Mouse (Mus musculus): ENCODE results near the gene Tm4sf1. TPM values are rescaled to one million over a fixed set of nuclear protein-coding genes. Genes with fewer than 3 reads are reported as not detected.

Tm4sf1 gene
- polyA plus RNA-seq, 1 experiment: 3.9 TPM

DNA sequence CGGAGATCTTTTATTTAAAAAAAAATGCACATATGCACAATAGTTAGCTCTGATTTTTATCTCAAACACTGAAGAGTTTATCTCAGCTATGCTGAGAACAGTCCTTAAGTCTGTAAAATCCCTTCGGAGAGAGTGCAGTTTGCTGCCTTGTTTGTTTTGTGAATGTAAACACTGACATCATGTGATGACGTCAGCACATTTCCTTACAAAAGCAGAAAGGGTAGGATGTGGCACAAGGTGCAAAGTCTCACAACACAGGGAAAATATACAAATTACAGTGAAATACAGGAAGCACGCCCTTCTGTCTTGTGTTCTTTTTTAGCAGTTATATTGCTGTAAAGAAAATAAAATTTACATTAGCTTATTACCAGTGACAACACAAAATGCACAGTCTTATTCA is 14.3 kb downstream of the Tm4sf1 start:
- H3K27ac ChIP-seq (ENCODE audit: control insufficient read depth, insufficient read depth, low read depth, low read length): no peak overlapping the region
- TF ChIP-seq POLR2A (IDR thresholded peaks at IDR 0.05; ENCODE audit: control insufficient read depth, low read depth, low read length) (no peak), CTCF (IDR thresholded peaks at IDR 0.05; ENCODE audit: control insufficient read depth, insufficient read depth, insufficient replicate concordance, low read depth, low read length) (no peak)

DNA sequence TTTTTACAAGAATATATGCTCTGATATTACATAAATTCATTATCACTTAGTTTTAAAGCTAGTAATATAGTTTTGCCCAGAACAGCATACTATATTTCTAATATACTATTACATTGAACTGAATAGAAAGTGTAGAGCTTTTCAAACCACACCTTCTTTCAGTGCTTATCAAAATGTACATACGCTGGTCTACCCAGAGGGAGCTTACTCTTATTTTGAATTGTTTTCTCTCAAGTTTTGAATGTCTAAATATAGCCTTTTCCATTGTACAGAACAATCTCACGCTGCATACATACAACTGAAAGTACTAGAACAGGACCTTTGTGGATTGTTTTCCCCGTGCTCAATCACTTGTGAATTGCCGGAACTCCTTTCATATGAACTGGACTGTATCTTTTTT is 23.6 kb downstream of the Tm4sf1 start:
- Histone ChIP-seq H3K36me3 (ENCODE audit: control insufficient read depth, insufficient read depth, low read length) (no peaks in the 10 kb centered on the region), H3K27ac (ENCODE audit: control insufficient read depth, insufficient read depth, low read depth, low read length) (no peak overlapping the region), H3K4me1 (ENCODE audit: control insufficient read depth, insufficient read depth, low read length) (no peaks in the 10 kb centered on the region), H3K4me3 (ENCODE audit: control insufficient read depth, low read depth, low read length) (no peak overlapping the region), H3K27me3 (ENCODE audit: control insufficient read depth, insufficient read depth, low read length) (no peaks in the 10 kb centered on the region)
- TF ChIP-seq CTCF (IDR thresholded peaks at IDR 0.05; ENCODE audit: control insufficient read depth, insufficient read depth, insufficient replicate concordance, low read depth, low read length) (no peak), POLR2A (IDR thresholded peaks at IDR 0.05; ENCODE audit: control insufficient read depth, low read depth, low read length) (no peak)

More for the DNA sequence above, 14.3 kb downstream of the Tm4sf1 start:
- H3K4me1 ChIP-seq (ENCODE audit: control insufficient read depth, insufficient read depth, low read length): no peaks in the 10 kb centered on the region
- H3K27me3 ChIP-seq (ENCODE audit: control insufficient read depth, insufficient read depth, low read length): no peaks in the 10 kb centered on the region
- H3K36me3 ChIP-seq (ENCODE audit: control insufficient read depth, insufficient read depth, low read length): no peaks in the 10 kb centered on the region
- H3K4me3 ChIP-seq (ENCODE audit: control insufficient read depth, low read depth, low read length): no peak overlapping the region

DNA sequence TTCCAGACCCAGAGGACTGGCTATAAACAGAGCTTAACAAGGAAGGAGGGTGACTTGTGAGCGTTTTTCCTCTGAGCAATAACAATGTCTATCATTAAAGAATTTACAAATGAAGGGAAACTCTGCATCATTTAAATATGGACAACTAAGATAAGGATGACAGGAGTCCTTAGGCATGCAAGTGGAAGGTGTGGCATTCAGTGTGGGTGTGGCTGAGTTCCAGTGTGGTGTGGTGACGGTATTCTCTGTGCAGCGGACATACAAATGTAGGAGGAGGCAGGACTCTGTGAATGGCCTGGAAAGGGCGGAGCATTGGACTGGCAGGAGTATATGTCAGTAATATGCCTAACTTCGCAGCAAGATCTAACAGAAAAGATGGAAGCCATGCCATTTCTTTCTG is 24.3 kb downstream of the Tm4sf1 start:
- Histone ChIP-seq H3K36me3 (ENCODE audit: control insufficient read depth, insufficient read depth, low read length) (no peaks in the 10 kb centered on the region), H3K27me3 (ENCODE audit: control insufficient read depth, insufficient read depth, low read length) (no peaks in the 10 kb centered on the region), H3K4me1 (ENCODE audit: control insufficient read depth, insufficient read depth, low read length) (no peaks in the 10 kb centered on the region), H3K4me3 (ENCODE audit: control insufficient read depth, low read depth, low read length) (no peak overlapping the region), H3K27ac (ENCODE audit: control insufficient read depth, insufficient read depth, low read depth, low read length) (no peak overlapping the region)
- no peak for TF ChIP-seq POLR2A (IDR thresholded peaks at IDR 0.05; ENCODE audit: control insufficient read depth, low read depth, low read length)
- TF ChIP-seq CTCF (IDR thresholded peaks at IDR 0.05; ENCODE audit: control insufficient read depth, insufficient read depth, insufficient replicate concordance, low read depth, low read length): no peak

- Histone ChIP-seq H3K36me3 (ENCODE audit: control insufficient read depth, insufficient read depth, low read length) (no peaks in the 10 kb centered on the region), H3K4me3 (ENCODE audit: control insufficient read depth, low read depth, low read length) (no peak overlapping the region), H3K4me1 (ENCODE audit: control insufficient read depth, insufficient read depth, low read length) (no peaks in the 10 kb centered on the region), H3K27ac (ENCODE audit: control insufficient read depth, insufficient read depth, low read depth, low read length) (no peak overlapping the region), H3K27me3 (ENCODE audit: control insufficient read depth, insufficient read depth, low read length) (no peaks in the 10 kb centered on the region)
- TF ChIP-seq CTCF (IDR thresholded peaks at IDR 0.05; ENCODE audit: control insufficient read depth, insufficient read depth, insufficient replicate concordance, low read depth, low read length) (no peak), POLR2A (IDR thresholded peaks at IDR 0.05; ENCODE audit: control insufficient read depth, low read depth, low read length) (no peak)
Observed at GRCm38 (mm10) chr3:57276821-57277220, 25.0 kb downstream of the Tm4sf1 start.

DNA sequence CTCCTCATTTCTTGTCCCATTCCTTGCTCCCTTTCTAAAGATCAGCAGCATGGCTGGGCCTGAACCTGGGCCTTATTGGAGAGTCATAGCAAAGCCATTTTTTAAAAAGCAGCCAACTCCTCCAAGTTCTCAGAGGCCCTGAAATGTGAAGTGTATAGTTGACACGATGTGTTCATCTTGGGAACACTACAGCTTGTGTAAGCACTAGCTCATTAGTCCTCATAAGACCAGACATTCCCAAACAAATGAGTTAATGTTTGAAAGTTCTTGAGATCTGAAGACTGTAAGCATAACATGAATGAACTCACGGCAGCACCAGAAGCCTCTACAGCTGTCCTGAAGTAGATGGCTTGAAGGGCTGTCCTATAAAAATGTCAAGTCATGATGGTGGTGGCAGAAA is 32.8 kb downstream of the Tm4sf1 start:
- Histone ChIP-seq H3K4me1 (ENCODE audit: control insufficient read depth, insufficient read depth, low read length) (no peaks in the 10 kb centered on the region), H3K27me3 (ENCODE audit: control insufficient read depth, insufficient read depth, low read length) (no peaks in the 10 kb centered on the region), H3K4me3 (ENCODE audit: control insufficient read depth, low read depth, low read length) (no peak overlapping the region), H3K27ac (ENCODE audit: control insufficient read depth, insufficient read depth, low read depth, low read length) (no peak overlapping the region), H3K36me3 (ENCODE audit: control insufficient read depth, insufficient read depth, low read length) (no peaks in the 10 kb centered on the region)
- TF ChIP-seq POLR2A (IDR thresholded peaks at IDR 0.05; ENCODE audit: control insufficient read depth, low read depth, low read length): no peak
- no peak for TF ChIP-seq CTCF (IDR thresholded peaks at IDR 0.05; ENCODE audit: control insufficient read depth, insufficient read depth, insufficient replicate concordance, low read depth, low read length)

- no peak overlapping the region for H3K27ac ChIP-seq (ENCODE audit: control insufficient read depth, insufficient read depth, low read depth, low read length)
- no peaks in the 10 kb centered on the region for H3K27me3 ChIP-seq (ENCODE audit: control insufficient read depth, insufficient read depth, low read length)
- no peaks in the 10 kb centered on the region for H3K4me1 ChIP-seq (ENCODE audit: control insufficient read depth, insufficient read depth, low read length)
- no peak overlapping the region for H3K4me3 ChIP-seq (ENCODE audit: control insufficient read depth, low read depth, low read length)
- TF ChIP-seq POLR2A (IDR thresholded peaks at IDR 0.05; ENCODE audit: control insufficient read depth, low read depth, low read length): no peak
- TF ChIP-seq CTCF (IDR thresholded peaks at IDR 0.05; ENCODE audit: control insufficient read depth, insufficient read depth, insufficient replicate concordance, low read depth, low read length): peak; percentile 67; the same call in 1 of the 2 replicates
- H3K36me3 ChIP-seq (ENCODE audit: control insufficient read depth, insufficient read depth, low read length): no peaks in the 10 kb centered on the region
Observed at GRCm38 (mm10) chr3:57267559-57268173, 34.1 kb downstream of the Tm4sf1 start.

- Histone ChIP-seq H3K4me1 (ENCODE audit: control insufficient read depth, insufficient read depth, low read length) (no peaks in the 10 kb centered on the region), H3K36me3 (ENCODE audit: control insufficient read depth, insufficient read depth, low read length) (no peaks in the 10 kb centered on the region), H3K27me3 (ENCODE audit: control insufficient read depth, insufficient read depth, low read length) (no peaks in the 10 kb centered on the region), H3K27ac (ENCODE audit: control insufficient read depth, insufficient read depth, low read depth, low read length) (no peak overlapping the region), H3K4me3 (ENCODE audit: control insufficient read depth, low read depth, low read length) (no peak overlapping the region)
- TF ChIP-seq POLR2A (IDR thresholded peaks at IDR 0.05; ENCODE audit: control insufficient read depth, low read depth, low read length): no peak
- TF ChIP-seq CTCF (IDR thresholded peaks at IDR 0.05; ENCODE audit: control insufficient read depth, insufficient read depth, insufficient replicate concordance, low read depth, low read length): no peak
Observed at GRCm38 (mm10) chr3:57253041-57253440, 48.7 kb downstream of the Tm4sf1 start.

Data from testis, adult 2 months (tissue).